Mouse (Mus musculus) spleen, adult 2 months (tissue): ENCODE results near the gene Slc7a7.

Experiments
- CTCF ChIP-seq: fragments of 200-500 bp; IDR thresholded peaks from 2 replicates; pipeline ENCODE4 v1.5.1; 2011; ENCODE audit warnings: mild to moderate bottlenecking, inconsistent platforms; ENCODE audit not compliant: insufficient read depth, insufficient read length, insufficient replicate concordance; ENCODE audit errors: extremely low read depth
- POLR2A ChIP-seq: fragments of 200-500 bp; IDR thresholded peaks from 2 replicates; pipeline ENCODE4 v1.6.1; 2011; ENCODE audit warnings: low read depth, low read length, inconsistent platforms

GRCm38 (mm10) chr14:54324486-54324885 is 93.1 kb downstream of the Slc7a7 start:
- TF ChIP-seq CTCF (no peak), POLR2A (no peak)
